In genomic region chr2:26140903-26141302, GRCm38 (mm10) we compare ENCODE assay signal across 8 mouse cellular contexts. TPM values are rescaled to one million over a fixed set of nuclear protein-coding genes. Genes with fewer than 3 reads are reported as not detected.
A peak's percentile ranks its signal among the peaks of the same experiment; 100 is the strongest.
DNase-seq lines count a peak whose midpoint lies in the region; ATAC-seq and TF ChIP-seq lines count a peak whose summit lies in the region.

No protein-coding gene starts in this region.

- peak overlapping the region; percentile 68 for H3K9ac ChIP-seq in neural tube, embryonic 15.5 days (replicated peaks)

- peaks cover 41% of the 10 kb centered on the region for H3K4me1 ChIP-seq in cerebellum, adult 2 months (ENCODE audit: control insufficient read depth, insufficient read depth, low read length)
- H3K4me1 ChIP-seq in spleen, adult 2 months (ENCODE audit: control insufficient read depth, insufficient read depth, insufficient read length), result peaks cover 5% of the 10 kb centered on the region; the same call in 1 of the 2 replicates
- H3K4me1 ChIP-seq in limb, embryonic 10.5 days, result peaks cover 29% of the 10 kb centered on the region
- peaks cover 39% of the 10 kb centered on the region for H3K4me1 ChIP-seq in neural tube, embryonic 15.5 days

- peak overlapping the region; percentile 76 for H3K4me3 ChIP-seq in cerebellum, adult 2 months (replicated peaks; ENCODE audit: insufficient read depth, low read depth, low read length)
- H3K4me3 ChIP-seq in spleen, adult 2 months (ENCODE audit: extremely low read depth, insufficient read depth, insufficient read length), result peak overlapping the region; percentile 63
- peak overlapping the region; percentile 76 for H3K4me3 ChIP-seq in limb, embryonic 10.5 days
- H3K4me3 ChIP-seq in neural tube, embryonic 15.5 days (replicated peaks), result peak overlapping the region; percentile 86

- H3K9me3 ChIP-seq in limb, embryonic 10.5 days (replicated peaks), result no peaks in the 10 kb centered on the region
- H3K9me3 ChIP-seq in neural tube, embryonic 15.5 days (replicated peaks), result no peaks in the 10 kb centered on the region

- H3K36me3 ChIP-seq in spleen, adult 2 months (ENCODE audit: control insufficient read depth, insufficient read depth, low read length), result peaks cover 3% of the 10 kb centered on the region; the same call in 1 of the 2 replicates
- peaks cover 19% of the 10 kb centered on the region for H3K36me3 ChIP-seq in limb, embryonic 10.5 days
- peaks cover 15% of the 10 kb centered on the region for H3K36me3 ChIP-seq in neural tube, embryonic 15.5 days

- H3K27ac ChIP-seq in cerebellum, adult 2 months (ENCODE audit: insufficient read depth, low read length), result peak overlapping the region; percentile 77
- H3K27ac ChIP-seq in spleen, adult 2 months (ENCODE audit: insufficient read depth, low read length), result peak overlapping the region; percentile 69
- peak overlapping the region; percentile 94 for H3K27ac ChIP-seq in limb, embryonic 10.5 days
- peak overlapping the region; percentile 98 for H3K27ac ChIP-seq in neural tube, embryonic 15.5 days (replicated peaks)

- ATAC-seq in cerebellum, adult (ENCODE audit: insufficient number of reproducible peaks, low FRiP score, low TSS enrichment), result no peak; the same call in 1 of the 2 replicates
- no peak for ATAC-seq in neural tube, embryonic 15.5 days (ENCODE audit: low FRiP score)

- H3K27me3 ChIP-seq in cerebellum, adult 2 months (ENCODE audit: control insufficient read depth, insufficient read depth, low read length), result no peaks in the 10 kb centered on the region
- no peaks in the 10 kb centered on the region for H3K27me3 ChIP-seq in spleen, adult 2 months (ENCODE audit: control insufficient read depth, insufficient read depth, low read length)
- H3K27me3 ChIP-seq in limb, embryonic 10.5 days (ENCODE audit: low read depth, poor library complexity, severe bottlenecking), result no peaks in the 10 kb centered on the region
- H3K27me3 ChIP-seq in neural tube, embryonic 15.5 days (replicated peaks), result no peaks in the 10 kb centered on the region

- 2% methylated on average over 6 of the region's 6 CpGs for WGBS in cerebellum, adult 2 months
- WGBS in spleen, adult 2 months, result 14% methylated on average over 6 of the region's 6 CpGs
- WGBS in limb, embryonic 10.5 days, result 23% methylated on average over 6 of the region's 6 CpGs
- WGBS in neural tube, embryonic 15.5 days, result 19% methylated on average over 6 of the region's 6 CpGs

- H3K4me2 ChIP-seq in neural tube, embryonic 15.5 days, result peak overlapping the region; percentile 94

- TF ChIP-seq POLR2A in cerebellum, adult 2 months (IDR thresholded peaks at IDR 0.05; ENCODE audit: borderline replicate concordance, insufficient read depth, low read length), result no peak
- no peak for TF ChIP-seq POLR2A in spleen, adult 2 months (IDR thresholded peaks at IDR 0.05; ENCODE audit: low read depth, low read length)

- no peak for TF ChIP-seq CTCF in cerebellum, adult 2 months (IDR thresholded peaks at IDR 0.05; ENCODE audit: borderline replicate concordance, insufficient read depth, low read depth, low read length)
- TF ChIP-seq CTCF in spleen, adult 2 months (IDR thresholded peaks at IDR 0.05; ENCODE audit: extremely low read depth, insufficient read depth, insufficient read length, insufficient replicate concordance), result no peak

- no peak for DNase-seq in cerebellum, adult 2 months
- DNase-seq in spleen, adult 2 months (ENCODE audit: low read depth in 1 of 2, low spot score in 2 of 2), result no peak
- no peak for DNase-seq in spleen, postnatal 10 days (ENCODE audit: low spot score in 2 of 2)
- no peak for DNase-seq in limb, embryonic 10.5 days (ENCODE audit: low spot score)
- DNase-seq in Muller cell, postnatal 12 days (ENCODE audit: inconsistent ontology term), result no peak
- DNase-seq in c-Kit-positive CD71-positive TER-119-positive erythroid progenitor cells, embryonic 14.5 days (ENCODE audit: low spot score), result no peak

RNA-seq across cellular contexts. Expression of gene Nacc2, which starts 17.9 kb away (rescaled TPM):
- polyA plus RNA-seq in cerebellum, adult 2 months (2012; rRNA removed), result 117 and 124 TPM in 2 replicates
- polyA plus RNA-seq in spleen, adult 2 months (2012; rRNA removed), result 10.7 and 16.8 TPM in 2 replicates
- 3.2 and 3.6 TPM in 2 replicates for polyA plus RNA-seq in limb, embryonic 10.5 days (2016; fragmentation: Nextera tagmentation; extraction: Ambion mirVana)
- 22.9 and 23.6 TPM in 2 replicates for polyA plus RNA-seq in neural tube, embryonic 15.5 days (2015; fragmentation: Nextera tagmentation; extraction: Ambion mirVana)
